Mouse (Mus musculus) lung, postnatal 0 days (tissue): Measurements from ENCODE around the gene Pxt1. TPM values are rescaled to one million over a fixed set of nuclear protein-coding genes. Genes with fewer than 3 reads are reported as not detected.

Source experiments
- ATAC-seq: fragments of 200-750 bp; cut with Nextera tagmentation; 2 replicates; pipeline ENCODE4 v1.8.0; 2017; ENCODE audit warnings: moderate library complexity
- DNase-seq: peaks from one replicate; pipeline ENCODE4 v3.0.0-alpha.2; 2016; ENCODE audit warnings: low spot score
- H3K27ac ChIP-seq: fragments of 300-500 bp; sonication (generic); 2 replicates; pipeline ENCODE4 v1.5.1; 2014; ENCODE audit warnings: antibody characterized with exemption, mild to moderate bottlenecking, low read length, mixed read lengths
- H3K27me3 ChIP-seq: fragments of 300-500 bp; sonication (generic); replicated peaks from 2 replicates; pipeline ENCODE4 v1.6.1; 2014; ENCODE audit warnings: low read length, mixed read lengths; ENCODE audit not compliant: insufficient read depth
- H3K36me3 ChIP-seq: fragments of 300-500 bp; sonication (generic); 2 replicates; pipeline ENCODE4 v1.6.1; 2014; ENCODE audit warnings: low read length, mixed read lengths; ENCODE audit not compliant: insufficient read depth
- H3K4me1 ChIP-seq: fragments of 300-500 bp; sonication (generic); 2 replicates; pipeline ENCODE4 v1.6.1; 2014; ENCODE audit warnings: antibody characterized with exemption, low read depth, low read length, mixed read lengths; ENCODE audit not compliant: insufficient read depth
- H3K4me2 ChIP-seq: fragments of 300-500 bp; sonication (generic); replicated peaks from 2 replicates; pipeline ENCODE4 v1.6.1; 2014; ENCODE audit warnings: low read depth, mild to moderate bottlenecking, low read length, moderate library complexity, mixed read lengths
- H3K4me3 ChIP-seq: fragments of 300-500 bp; sonication (generic); 2 replicates; pipeline ENCODE4 v1.5.1; 2014; ENCODE audit warnings: low read depth, low read length
- H3K9ac ChIP-seq: fragments of 300-500 bp; sonication (generic); replicated peaks from 2 replicates; pipeline ENCODE4 v1.6.1; 2014; ENCODE audit warnings: low read depth, mild to moderate bottlenecking
- H3K9me3 ChIP-seq: fragments of 300-500 bp; sonication (generic); 2 replicates; pipeline ENCODE4 v1.6.1; 2016; ENCODE audit warnings: low read length, mixed read lengths
- CTCF ChIP-seq: IDR thresholded peaks from 2 replicates; pipeline ENCODE4 v1.5.1; 2016; ENCODE audit warnings: antibody characterized with exemption, mild to moderate bottlenecking
- EP300 ChIP-seq: IDR thresholded peaks from 2 replicates; pipeline ENCODE4 v1.6.1; 2016; ENCODE audit warnings: antibody characterized with exemption, mild to moderate bottlenecking, control low read depth
- WGBS: fragments of 180-500 bp; shearing (Covaris S2); extraction: QIAGEN DNeasy Blood & Tissue Kit; methylation state at CpG from one replicate; pipeline ENCODE4 v1.1.7; 2014; 5-methylcytosine and 5-hydroxymethylcytosine counted together
- polyA plus RNA-seq: library from polyadenylated mRNA; unstranded; fragments of >200 nt; fragmentation: Nextera tagmentation; extraction: Ambion mirVana; gene quantifications from 2 replicates; pipeline ENCODE4 v1.2.1, GENCODE M21; 2015

The Pxt1 gene
- polyA plus RNA-seq, 1 experiment from 2014 or later = 0.12 TPM

- H3K27ac ChIP-seq = peak overlapping the region; percentile 91
- no peaks in the 10 kb centered on the region for H3K27me3 ChIP-seq
- no peaks in the 10 kb centered on the region for H3K9me3 ChIP-seq
- WGBS = 2% methylated on average over 14 of the region's 14 CpGs
- TF ChIP-seq EP300 (peak; percentile 77), CTCF (peak; percentile 68)
- DNase-seq (peak; percentile 94), ATAC-seq (peak; percentile 90)
- H3K36me3 ChIP-seq = no peaks in the 10 kb centered on the region
- no peak overlapping the region for H3K4me3 ChIP-seq
- no peaks in the 10 kb centered on the region for H3K4me1 ChIP-seq
- peak overlapping the region; percentile 29; the same call in 1 of the 2 replicates for H3K9ac ChIP-seq
- H3K4me2 ChIP-seq = peak overlapping the region; percentile 47
Observed at GRCm38 (mm10) chr17:28930392-28931074, 13.1 kb downstream of the Pxt1 start.

- H3K4me3 ChIP-seq = no peak overlapping the region
- H3K27ac ChIP-seq = no peak overlapping the region
- TF ChIP-seq CTCF = no peak
- no peak for TF ChIP-seq EP300
- no peaks in the 10 kb centered on the region for H3K9me3 ChIP-seq
- ATAC-seq (no peak), DNase-seq (no peak)
- no peak overlapping the region for H3K9ac ChIP-seq
- 84% methylated on average over 4 of the region's 4 CpGs for WGBS
- H3K27me3 ChIP-seq = no peaks in the 10 kb centered on the region
- H3K4me1 ChIP-seq = no peaks in the 10 kb centered on the region
- H3K4me2 ChIP-seq = no peak overlapping the region
- H3K36me3 ChIP-seq = no peaks in the 10 kb centered on the region
Observed at GRCm38 (mm10) chr17:28929369-28929768, 14.3 kb downstream of the Pxt1 start.

GRCm38 (mm10) chr17:28928004-28928403 is 15.6 kb downstream of the Pxt1 start:
- Histone ChIP-seq H3K4me2 (no peak overlapping the region), H3K4me3 (no peak overlapping the region), H3K9me3 (no peaks in the 10 kb centered on the region), H3K27me3 (no peaks in the 10 kb centered on the region), H3K36me3 (no peaks in the 10 kb centered on the region), H3K4me1 (no peaks in the 10 kb centered on the region), H3K27ac (no peak overlapping the region), H3K9ac (no peak overlapping the region)
- ATAC-seq = no peak
- TF ChIP-seq CTCF = no peak
- TF ChIP-seq EP300 = no peak
- 59% methylated on average over 9 of the region's 9 CpGs for WGBS
- DNase-seq = peak; percentile 42

GRCm38 (mm10) chr17:28926866-28927635 is 16.6 kb downstream of the Pxt1 start:
- WGBS = 37% methylated on average over 15 of the region's 15 CpGs

GRCm38 (mm10) chr17:28926380-28926779 is 17.3 kb downstream of the Pxt1 start:
- WGBS = 10% methylated on average over 13 of the region's 13 CpGs

More at GRCm38 (mm10) chr17:28926866-28927635, 16.6 kb downstream of the Pxt1 start:
- TF ChIP-seq EP300 (no peak), CTCF (peak; percentile 90)
- H3K4me1 ChIP-seq = no peaks in the 10 kb centered on the region
- peak; percentile 86 for DNase-seq
- H3K9me3 ChIP-seq = no peaks in the 10 kb centered on the region
- H3K27me3 ChIP-seq = no peaks in the 10 kb centered on the region
- ATAC-seq = peak; percentile 16; the same call in 1 of the 2 replicates
- H3K9ac ChIP-seq = no peak overlapping the region
- no peak overlapping the region for H3K4me3 ChIP-seq
- H3K4me2 ChIP-seq = no peak overlapping the region
- H3K27ac ChIP-seq = no peak overlapping the region
- H3K36me3 ChIP-seq = no peaks in the 10 kb centered on the region

GRCm38 (mm10) chr17:28924957-28925595 is 18.6 kb downstream of the Pxt1 start:
- ATAC-seq (no peak), DNase-seq (no peak)
- Histone ChIP-seq H3K4me1 (no peaks in the 10 kb centered on the region), H3K4me3 (no peak overlapping the region), H3K9ac (no peak overlapping the region), H3K27me3 (no peaks in the 10 kb centered on the region), H3K4me2 (no peak overlapping the region), H3K27ac (no peak overlapping the region), H3K9me3 (no peaks in the 10 kb centered on the region), H3K36me3 (no peaks in the 10 kb centered on the region)
- no peak for TF ChIP-seq CTCF
- no peak for TF ChIP-seq EP300
- 84% methylated on average over 8 of the region's 8 CpGs for WGBS

More at GRCm38 (mm10) chr17:28926380-28926779, 17.3 kb downstream of the Pxt1 start:
- TF ChIP-seq EP300 = no peak
- peak; percentile 94 for TF ChIP-seq CTCF
- Histone ChIP-seq H3K27ac (no peak overlapping the region), H3K36me3 (no peaks in the 10 kb centered on the region), H3K4me3 (no peak overlapping the region), H3K9ac (no peak overlapping the region), H3K27me3 (no peaks in the 10 kb centered on the region), H3K4me2 (no peak overlapping the region), H3K9me3 (no peaks in the 10 kb centered on the region), H3K4me1 (no peaks in the 10 kb centered on the region)
- peak; percentile 76 for DNase-seq
- no peak for ATAC-seq
